Comparison of ENCODE assay signal across 13 mouse cellular contexts in genomic region chr8:47021135-47021555, GRCm38 (mm10). TPM values are rescaled to one million over a fixed set of nuclear protein-coding genes. Genes with fewer than 3 reads are reported as not detected.
DNase-seq lines count a peak whose midpoint lies in the region; ATAC-seq lines count a peak whose summit lies in the region.
"Had no signal": no experiment of that assay in that cellular context is flagged by ENCODE, and none has a peak within 500 bp of the region (broad histone marks: within the 10 kb centered on the region; RNA-seq: fewer than 3 reads in every experiment).

No protein-coding gene starts in this region.

- ATAC-seq in frontal cortex, adult (ENCODE audit: low TSS enrichment): peak; percentile 94
- ATAC-seq in lung, embryonic 15.5 days (ENCODE audit: borderline replicate concordance, extremely low read depth, low FRiP score, low TSS enrichment): peak; percentile 76
- ATAC-seq: CD4-positive, CD25-positive, alpha-beta regulatory T cell, adult 4 months had no signal

- H3K4me3 ChIP-seq in lung, embryonic 15.5 days: no peak overlapping the region
- no peak overlapping the region for H3K4me3 ChIP-seq in limb, embryonic 10.5 days
- H3K4me3 ChIP-seq: embryonic facial prominence, embryonic 15.5 days; gastrocnemius, adult 2 months; hindbrain, embryonic 12.5 days had no signal

- H3K36me3 ChIP-seq in lung, embryonic 15.5 days: no peaks in the 10 kb centered on the region
- no peaks in the 10 kb centered on the region for H3K36me3 ChIP-seq in limb, embryonic 10.5 days
- H3K36me3 ChIP-seq: embryonic facial prominence, embryonic 15.5 days; hindbrain, embryonic 12.5 days had no signal

- H3K9ac ChIP-seq in lung, embryonic 15.5 days: no peak overlapping the region
- H3K9ac ChIP-seq: embryonic facial prominence, embryonic 15.5 days; hindbrain, embryonic 12.5 days; liver, embryonic 14.5 days had no signal

- DNase-seq in frontal cortex, postnatal 14 days (ENCODE audit: low spot score in 2 of 2): no peak
- no peak for DNase-seq in lung, postnatal 36 days
- peak; percentile 20 for DNase-seq in ZHBTc4 (ENCODE audit: low read depth, low spot score)
- DNase-seq in limb, embryonic 10.5 days (ENCODE audit: low spot score): peak; percentile 28
- no peak for DNase-seq in MN1 (ENCODE audit: low spot score)
- DNase-seq in thymus, postnatal 14 days: no peak
- DNase-seq: gastrocnemius, adult 2 months had no signal

- H3K4me1 ChIP-seq in lung, embryonic 15.5 days: peaks cover 5% of the 10 kb centered on the region; the same call in 1 of the 2 replicates
- peaks cover 3% of the 10 kb centered on the region; the same call in 1 of the 2 replicates for H3K4me1 ChIP-seq in limb, embryonic 10.5 days
- H3K4me1 ChIP-seq: embryonic facial prominence, embryonic 15.5 days; hindbrain, embryonic 12.5 days had no signal

- H3K9me3 ChIP-seq in lung, embryonic 15.5 days: no peaks in the 10 kb centered on the region
- no peaks in the 10 kb centered on the region for H3K9me3 ChIP-seq in limb, embryonic 10.5 days (replicated peaks)
- H3K9me3 ChIP-seq: embryonic facial prominence, embryonic 15.5 days; hindbrain, embryonic 12.5 days had no signal

- WGBS in lung, embryonic 15.5 days: 31% methylated on average over 8 of the region's 8 CpGs
- 83% methylated on average over 8 of the region's 8 CpGs for WGBS in limb, embryonic 10.5 days

- peaks cover 19% of the 10 kb centered on the region; the same call in 1 of the 2 replicates for H3K27me3 ChIP-seq in lung, embryonic 15.5 days
- H3K27me3 ChIP-seq in limb, embryonic 10.5 days (ENCODE audit: low read depth, poor library complexity, severe bottlenecking): 0 out of 2 replicates have a peak, but pooled peaks cover 21% of the 10 kb centered on the region
- H3K27me3 ChIP-seq: embryonic facial prominence, embryonic 15.5 days had no signal

- H3K27ac ChIP-seq in lung, embryonic 15.5 days: no peak overlapping the region
- no peak overlapping the region for H3K27ac ChIP-seq in limb, embryonic 10.5 days
- H3K27ac ChIP-seq: embryonic facial prominence, embryonic 15.5 days; gastrocnemius, adult 2 months; hindbrain, embryonic 12.5 days; liver, embryonic 14.5 days had no signal

- H3K4me2 ChIP-seq in lung, embryonic 15.5 days: no peak overlapping the region
- H3K4me2 ChIP-seq: embryonic facial prominence, embryonic 15.5 days; hindbrain, embryonic 12.5 days had no signal

RNA-seq across cellular contexts. Expression of gene Enpp6, which starts 34.5 kb away (rescaled TPM):
- 0.43 and 0.47 TPM in 2 replicates for polyA plus RNA-seq in lung, embryonic 15.5 days (2015; fragmentation: Nextera tagmentation; extraction: Ambion mirVana)
- 0.09 and 0.24 TPM in 2 replicates for polyA plus RNA-seq in limb, embryonic 10.5 days (2016; fragmentation: Nextera tagmentation; extraction: Ambion mirVana)

Comparison
In these comparisons a context has a peak if more than half of its experiments do, and no peak if none do; other contexts are left out.
1. DNase-seq: peak in ZHBTc4 (single experiment) and limb, embryonic 10.5 days (single experiment); none in frontal cortex, postnatal 14 days (0 of 2), lung, postnatal 36 days (single experiment), MN1 (single experiment) and thymus, postnatal 14 days (single experiment).